Mouse (Mus musculus) cortical plate, adult 2 months (tissue): ENCODE measurements around the gene Cyp2c67. TPM values are rescaled to one million over a fixed set of nuclear protein-coding genes. Genes with fewer than 3 reads are reported as not detected.
"Not testable (repeated sequence)": the region's sequence is repeated elsewhere in the genome, so short reads cannot be mapped to it uniquely, and the experiment has no call there.

Experiments used
- H3K27ac ChIP-seq: fragments of 200-500 bp; 2 replicates; pipeline ENCODE4 v1.5.1; 2012; ENCODE audit warnings: low read length, control low read depth, inconsistent platforms; ENCODE audit not compliant: insufficient read depth
- H3K4me1 ChIP-seq: fragments of 200-500 bp; 2 replicates; pipeline ENCODE4 v1.6.1; 2011; ENCODE audit warnings: low read length; ENCODE audit not compliant: control insufficient read depth, insufficient read depth
- H3K4me3 ChIP-seq: fragments of 200-500 bp; 2 replicates; pipeline ENCODE4 v1.5.1; 2011; ENCODE audit warnings: mild to moderate bottlenecking, low read length, control low read depth; ENCODE audit not compliant: insufficient read depth
- CTCF ChIP-seq: fragments of 200-500 bp; IDR thresholded peaks from 2 replicates; pipeline ENCODE4 v1.5.1; 2011; ENCODE audit warnings: mild to moderate bottlenecking, control low read depth, low read length; ENCODE audit not compliant: insufficient read depth; ENCODE audit errors: extremely low read depth
- POLR2A ChIP-seq: fragments of 200-500 bp; IDR thresholded peaks from 2 replicates; pipeline ENCODE4 v1.6.1; 2011; ENCODE audit warnings: mild to moderate bottlenecking, low read length, control low read depth; ENCODE audit not compliant: insufficient read depth; ENCODE audit errors: extremely low read depth
- polyA plus RNA-seq: library from polyadenylated mRNA; depleted of rRNA; stranded (reverse); fragments of >200 nt; gene quantifications from 2 replicates; pipeline ENCODE4 v1.2.3, GENCODE M21; 2012; rRNA removed

Cyp2c67 gene
- not detected in 2 replicates for polyA plus RNA-seq

- Histone ChIP-seq H3K27ac (no peak within 1 kb of the TSS), H3K4me3 (no peak within 1 kb of the TSS), H3K4me1 (no peaks in the 10 kb centered on the region)
- TF ChIP-seq POLR2A (no peak), CTCF (no peak)
These were observed at the start of gene Cyp2c67 for GRCm38 (mm10) chr19:39648938-39649337. Gene Cyp2c67, minus strand, starts transcription at chr19:39649051.

GRCm38 (mm10) chr19:39665650-39666049 is 16.8 kb upstream of the Cyp2c67 start:
- not testable (repeated sequence) for H3K4me1 ChIP-seq, H3K4me3 ChIP-seq, H3K27ac ChIP-seq

GRCm38 (mm10) chr19:39652381-39652780 is 3.5 kb upstream of the Cyp2c67 start:
- Histone ChIP-seq H3K4me1 (no peaks in the 10 kb centered on the region), H3K4me3 (no peak overlapping the region), H3K27ac (no peak overlapping the region)
- TF ChIP-seq POLR2A (no peak), CTCF (no peak)

- H3K4me1 ChIP-seq: no peaks in the 10 kb centered on the region
- no peak overlapping the region for H3K4me3 ChIP-seq
- no peak overlapping the region for H3K27ac ChIP-seq
- TF ChIP-seq POLR2A (no peak), CTCF (no peak)
These were observed 1.3 kb downstream of the Cyp2c67 start for GRCm38 (mm10) chr19:39647519-39647918.

GRCm38 (mm10) chr19:39644551-39644950 is 4.3 kb downstream of the Cyp2c67 start:
- not testable (repeated sequence) for H3K4me1 ChIP-seq, H3K27ac ChIP-seq, H3K4me3 ChIP-seq

Other genes with a start within 250 kb of the Cyp2c67 start
- not detected in 2 replicates for gene Cyp2c38, start 186.0 kb downstream of the Cyp2c67 start, polyA plus RNA-seq
- not detected in 2 replicates for gene Cyp2c39, start 138.2 kb downstream of the Cyp2c67 start, polyA plus RNA-seq
- not detected in 2 replicates for gene Cyp2c68, start 92.0 kb upstream of the Cyp2c67 start, polyA plus RNA-seq
- gene Cyp2c40, start 163.8 kb upstream of the Cyp2c67 start, polyA plus RNA-seq: not detected in 2 replicates
- gene Cyp2c69, start 237.7 kb upstream of the Cyp2c67 start, polyA plus RNA-seq: not detected in 2 replicates